Mouse (Mus musculus) MEL (cell line): Measurements from ENCODE around the gene Cntnap2. TPM values are rescaled to one million over a fixed set of nuclear protein-coding genes. Genes with fewer than 3 reads are reported as not detected.

Source experiments
- DNase-seq: peaks from one replicate; pipeline ENCODE4 v3.0.0; 2011; ENCODE audit warnings: low read depth, low spot score
- H3K27ac ChIP-seq: 2 replicates; pipeline ENCODE4 v1.5.1; 2012; ENCODE audit warnings: low read depth, mild to moderate bottlenecking, control low read depth, low read length, moderate library complexity; ENCODE audit not compliant: control insufficient read depth
- H3K27me3 ChIP-seq, 2 experiments: fragments of 150-350 bp in 1 of 2; sonication (generic) in 1 of 2; 2 replicates each; pipeline ENCODE4 v1.6.1; 2012; ENCODE audit warnings: low read length in 2 of 2, mild to moderate bottlenecking in 2 of 2, improper control_type of control experiment in 1 of 2, moderate library complexity in 1 of 2; ENCODE audit not compliant: insufficient read depth in 2 of 2, control insufficient read depth in 1 of 2
- H3K36me3 ChIP-seq, 2 experiments: 2 replicates each; pipeline ENCODE4 v1.6.1; 2012 to 2014; ENCODE audit warnings: low read length in 2 of 2, improper control_type of control experiment in 1 of 2, inconsistent platforms in 1 of 2, mild to moderate bottlenecking in 1 of 2; ENCODE audit not compliant: insufficient read depth in 2 of 2, control insufficient read depth in 1 of 2
- H3K4me1 ChIP-seq, 2 experiments: fragments of 150-350 bp in 1 of 2; sonication (generic) in 1 of 2; 2 replicates each; pipeline ENCODE4 v1.6.1; 2012; ENCODE audit warnings: low read length in 2 of 2, improper control_type of control experiment in 1 of 2, mild to moderate bottlenecking in 1 of 2; ENCODE audit not compliant: insufficient read depth in 2 of 2, control insufficient read depth in 1 of 2
- H3K4me3 ChIP-seq, 2 experiments: fragments of 150-350 bp in 1 of 2; sonication (generic) in 1 of 2; 2 replicates each; pipeline ENCODE4 v1.5.1; 2012; ENCODE audit warnings: low read depth in 2 of 2, low read length in 2 of 2, mild to moderate bottlenecking in 2 of 2, moderate library complexity in 2 of 2, control low read depth in 1 of 2, improper control_type of control experiment in 1 of 2; ENCODE audit not compliant: control insufficient read depth in 1 of 2, insufficient read depth in 1 of 2
- H3K79me2 ChIP-seq: 2 replicates; pipeline ENCODE4 v1.6.1; 2012; ENCODE audit warnings: mild to moderate bottlenecking, low read length, moderate library complexity; ENCODE audit not compliant: control insufficient read depth, poor library complexity, insufficient read depth
- H3K9ac ChIP-seq: 2 replicates; pipeline ENCODE4 v1.6.1; 2012; ENCODE audit warnings: low read depth, mild to moderate bottlenecking, control low read depth, low read length, moderate library complexity; ENCODE audit not compliant: control insufficient read depth, poor library complexity, severe bottlenecking
- H3K9me3 ChIP-seq: fragments of 150-350 bp; sonication (generic); replicated peaks from 2 replicates; pipeline ENCODE4 v1.6.1; 2012; ENCODE audit warnings: mild to moderate bottlenecking, low read length, improper control_type of control experiment, moderate library complexity; ENCODE audit not compliant: insufficient read depth
- CHD2 ChIP-seq: IDR thresholded peaks from 2 replicates; pipeline ENCODE4 v1.6.1; 2011; ENCODE audit warnings: low read length, improper control_type of control experiment
- E2F4 ChIP-seq: IDR thresholded peaks from 2 replicates; pipeline ENCODE4 v1.6.1; 2011; ENCODE audit warnings: low read depth, low read length, improper control_type of control experiment, borderline replicate concordance
- ELF1 ChIP-seq: IDR thresholded peaks from 2 replicates; pipeline ENCODE4 v1.6.1; 2014; ENCODE audit warnings: low read depth, mild to moderate bottlenecking, inconsistent platforms, low read length, improper control_type of control experiment, moderate library complexity
- ETS1 ChIP-seq: IDR thresholded peaks from 2 replicates; pipeline ENCODE4 v1.6.1; 2012; ENCODE audit warnings: low read depth, mild to moderate bottlenecking, inconsistent platforms, low read length, improper control_type of control experiment, moderate library complexity
- GABPA ChIP-seq: IDR thresholded peaks from 2 replicates; pipeline ENCODE4 v1.6.1; 2012; ENCODE audit warnings: low read depth, mild to moderate bottlenecking, inconsistent platforms, low read length, improper control_type of control experiment, moderate library complexity
- KAT2A ChIP-seq: conservative IDR thresholded peaks from 2 replicates; pipeline ENCODE4 v1.6.1; 2012; ENCODE audit warnings: low read depth, low read length, improper control_type of control experiment, inconsistent platforms
- MAFK ChIP-seq: IDR thresholded peaks from 2 replicates; pipeline ENCODE4 v1.6.1; 2011; ENCODE audit warnings: low read depth, mild to moderate bottlenecking, low read length, improper control_type of control experiment, borderline replicate concordance
- MAX ChIP-seq: IDR thresholded peaks from 2 replicates; pipeline ENCODE4 v1.6.1; 2011; ENCODE audit warnings: low read length, improper control_type of control experiment
- MAZ ChIP-seq: IDR thresholded peaks from 2 replicates; pipeline ENCODE4 v1.6.1; 2012; ENCODE audit warnings: low read depth, mild to moderate bottlenecking, inconsistent platforms, low read length, improper control_type of control experiment
- MXI1 ChIP-seq: IDR thresholded peaks from 2 replicates; pipeline ENCODE4 v1.6.1; 2011; ENCODE audit warnings: mild to moderate bottlenecking, low read depth, low read length, improper control_type of control experiment
- MYB ChIP-seq: IDR thresholded peaks from 2 replicates; pipeline ENCODE4 v1.6.1; 2011; ENCODE audit warnings: mild to moderate bottlenecking, low read depth, low read length, improper control_type of control experiment
- NRF1 ChIP-seq: IDR thresholded peaks from 2 replicates; pipeline ENCODE4 v1.6.1; 2014; ENCODE audit warnings: low read depth, mild to moderate bottlenecking, inconsistent platforms, low read length, improper control_type of control experiment, moderate library complexity; ENCODE audit not compliant: poor library complexity, insufficient read depth, severe bottlenecking
- POLR2AphosphoS2 ChIP-seq: IDR thresholded peaks from 2 replicates; pipeline ENCODE4 v1.6.1; 2011; ENCODE audit warnings: low read length, improper control_type of control experiment
- POLR2AphosphoS5 ChIP-seq: IDR thresholded peaks from 2 replicates; pipeline ENCODE4 v1.6.1; 2012; ENCODE audit warnings: low read depth, borderline replicate concordance, mild to moderate bottlenecking, inconsistent platforms, low read length, moderate library complexity, mixed read lengths
- RCOR1 ChIP-seq: IDR thresholded peaks from 2 replicates; pipeline ENCODE4 v1.6.1; 2012; ENCODE audit warnings: low read depth, mild to moderate bottlenecking, inconsistent platforms, low read length, improper control_type of control experiment
- SIN3A ChIP-seq: IDR thresholded peaks from 2 replicates; pipeline ENCODE4 v1.6.1; 2012; ENCODE audit warnings: low read length, improper control_type of control experiment, inconsistent platforms
- SMC3 ChIP-seq: IDR thresholded peaks from 2 replicates; pipeline ENCODE4 v1.6.1; 2011; ENCODE audit warnings: low read depth, low read length, improper control_type of control experiment
- TAL1 ChIP-seq: IDR thresholded peaks from 2 replicates; pipeline ENCODE4 v1.6.1; 2012; ENCODE audit warnings: mild to moderate bottlenecking, inconsistent platforms, low read length, moderate library complexity, mixed read lengths
- TBP ChIP-seq: IDR thresholded peaks from 2 replicates; pipeline ENCODE4 v1.8.0; 2011; ENCODE audit warnings: low read depth, low read length, improper control_type of control experiment
- TCF12 ChIP-seq: IDR thresholded peaks from 2 replicates; pipeline ENCODE4 v1.6.1; 2014; ENCODE audit warnings: low read depth, mild to moderate bottlenecking, inconsistent platforms, low read length, improper control_type of control experiment, moderate library complexity
- UBTF ChIP-seq: IDR thresholded peaks from 2 replicates; pipeline ENCODE4 v1.6.1; 2012; ENCODE audit warnings: low read depth, mild to moderate bottlenecking, inconsistent platforms, low read length, improper control_type of control experiment, moderate library complexity, borderline replicate concordance; ENCODE audit not compliant: insufficient read depth
- USF1 ChIP-seq: IDR thresholded peaks from 2 replicates; pipeline ENCODE4 v1.6.1; 2014; ENCODE audit warnings: low read depth, mild to moderate bottlenecking, inconsistent platforms, low read length, improper control_type of control experiment, moderate library complexity
- USF2 ChIP-seq, 2 experiments: IDR thresholded peaks; 2 replicates each; pipeline ENCODE4 v1.6.1; 2011 to 2012; ENCODE audit warnings: improper control_type of control experiment in 2 of 2, low read length in 2 of 2, borderline replicate concordance in 1 of 2, inconsistent platforms in 1 of 2, low read depth in 1 of 2, mild to moderate bottlenecking in 1 of 2; ENCODE audit not compliant: insufficient read depth in 1 of 2
- ZC3H11A ChIP-seq: IDR thresholded peaks from 2 replicates; pipeline ENCODE4 v1.6.1; 2012; ENCODE audit warnings: low read depth, mild to moderate bottlenecking, inconsistent platforms, low read length, improper control_type of control experiment
- ZKSCAN1 ChIP-seq: IDR thresholded peaks from 2 replicates; pipeline ENCODE4 v1.6.1; 2012; ENCODE audit warnings: low read depth, mild to moderate bottlenecking, inconsistent platforms, low read length, improper control_type of control experiment, moderate library complexity
- ZNF384 ChIP-seq: IDR thresholded peaks from 2 replicates; pipeline ENCODE4 v1.6.1; 2012; ENCODE audit warnings: low read depth, mild to moderate bottlenecking, inconsistent platforms, low read length, improper control_type of control experiment
- polyA plus RNA-seq, 2 experiments: library from polyadenylated mRNA; stranded (reverse) in 1 of 2; unstranded in 1 of 2; fragments of >175 nt in 1 of 2; fragments of >200 nt in 1 of 2; gene quantifications; 2 replicates each; pipeline versions ENCODE4 v1.2.1 to v1.2.4; 2012; ENCODE audit warnings: low replicate concordance in 2 of 2, low read depth in 1 of 2; ENCODE audit not compliant: insufficient read length in 2 of 2, insufficient read depth in 1 of 2, missing spikeins in 1 of 2
- total RNA-seq: library from RNA; depleted of rRNA; stranded (reverse); fragments of 300-350 nt; gene quantifications from 2 replicates; pipeline ENCODE4 v1.2.3, GENCODE M21; 2012

Cntnap2 gene
- total and polyA plus RNA-seq, 3 experiments, result 0.01 TPM; not detected in 2

GRCm38 (mm10) chr6:46361091-46361490 lies 1301.9 kb downstream of the Cntnap2 start:
- H3K27ac ChIP-seq, result no peak overlapping the region
- H3K36me3 ChIP-seq, result no peaks in the 10 kb centered on the region
- TF ChIP-seq TCF12 (no peak), MAZ (no peak), POLR2AphosphoS5 (no peak), E2F4 (no peak), TBP (no peak), GABPA (no peak), SMC3 (no peak), TAL1 (no peak), KAT2A (no peak), ZC3H11A (no peak), ZNF384 (no peak), MAFK (no peak), NRF1 (no peak), MYB (no peak), SIN3A (no peak), MXI1 (no peak), RCOR1 (no peak), USF2 (IDR thresholded peaks at IDR 0.05; ENCODE audit: borderline replicate concordance in 1 of 2, insufficient read depth in 1 of 2, low read depth in 1 of 2, low read length in 2 of 2) (no peak), MAX (no peak), CHD2 (no peak)
- TF ChIP-seq, all 39 proteins: peak for 0
- Histone ChIP-seq H3K79me2 (no peaks in the 10 kb centered on the region), H3K9me3 (no peaks in the 10 kb centered on the region), H3K9ac (no peak overlapping the region), H3K27me3 (no peaks in the 10 kb centered on the region), H3K4me1 (no peaks in the 10 kb centered on the region), H3K4me3 (no peak overlapping the region)
- no peak for DNase-seq

- Histone ChIP-seq H3K79me2 (no peaks in the 10 kb centered on the region), H3K4me1 (no peaks in the 10 kb centered on the region), H3K27ac (no peak overlapping the region)
- no peak for DNase-seq
- TF ChIP-seq ETS1 (no peak), MAFK (no peak), ZKSCAN1 (no peak), UBTF (no peak), KAT2A (no peak), SIN3A (no peak), ELF1 (no peak), TBP (no peak), GABPA (no peak), MXI1 (no peak), USF2 (IDR thresholded peaks at IDR 0.05; ENCODE audit: borderline replicate concordance in 1 of 2, insufficient read depth in 1 of 2, low read depth in 1 of 2, low read length in 2 of 2) (no peak), ZNF384 (no peak), POLR2AphosphoS5 (no peak), ZC3H11A (no peak), MYB (no peak), USF1 (no peak), TAL1 (no peak), MAZ (no peak), POLR2AphosphoS2 (no peak)
- TF ChIP-seq, all 39 proteins: peak for 0
- no peaks in the 10 kb centered on the region for H3K9me3 ChIP-seq
- H3K4me3 ChIP-seq, result no peak overlapping the region
- H3K9ac ChIP-seq, result no peak overlapping the region
- H3K27me3 ChIP-seq, result no peaks in the 10 kb centered on the region
- H3K36me3 ChIP-seq, result no peaks in the 10 kb centered on the region
Observed at GRCm38 (mm10) chr6:46362156-46362555, 1303.0 kb downstream of the Cntnap2 start.
